Comparison of ENCODE assay signal across 8 mouse cellular contexts in genomic region chr5:136929073-136929472, GRCm38 (mm10). TPM values are rescaled to one million over a fixed set of nuclear protein-coding genes. Genes with fewer than 3 reads are reported as not detected.
A peak's percentile ranks its signal among the peaks of the same experiment; 100 is the strongest.
DNase-seq lines count a peak whose midpoint lies in the region; ATAC-seq lines count a peak whose summit lies in the region.

No protein-coding gene starts in this region.

- ATAC-seq in activated CD4-positive, CD25-positive, alpha-beta regulatory T cell, adult 4 months, result peak; percentile 61
- ATAC-seq in common myeloid progenitor, adult 5-6 weeks (replicated peaks; ENCODE audit: low read depth, poor library complexity, severe bottlenecking), result peak; percentile 95
- peak; percentile 90 for ATAC-seq in megakaryocyte, adult 5-6 weeks (ENCODE audit: poor library complexity, severe bottlenecking)

- DNase-seq in gastrocnemius, postnatal 10 days, result peak; percentile 87
- peak; percentile 88 for DNase-seq in hindlimb bud, embryonic 11.5 days (ENCODE audit: extremely low spot score, low read depth, low spot score)
- DNase-seq in left cerebral cortex, adult 18-20 months (ENCODE audit: low spot score in 2 of 2), result peak; percentile 81 to 89
- peak; percentile 86 to 91 for DNase-seq in right cerebral cortex, postnatal 10 days (ENCODE audit: low spot score in 2 of 2)
- peak; percentile 41 for DNase-seq in urinary bladder, postnatal 10 days (ENCODE audit: low spot score)

RNA-seq across cellular contexts. Expression of gene Ift22, which starts 21.1 kb away (rescaled TPM):
- 1 to 10 TPM; 7.4 to 9.7 TPM for polyA plus RNA-seq in activated CD4-positive, CD25-positive, alpha-beta regulatory T cell, adult 4 months (2017; shearing (Covaris generic))
- 3.8 and 15.0 TPM in 2 replicates for total RNA-seq in common myeloid progenitor, adult 5-6 weeks (2017)
- total RNA-seq in gastrocnemius, postnatal 10 days (2021), result 1 to 10 TPM; 7.3 to 8.3 TPM
- total RNA-seq in left cerebral cortex, adult 18-20 months (2021), result 10 to 100 TPM; 97.1 to 99.0 TPM
- 9.4 and 12.7 TPM in 2 replicates for total RNA-seq in megakaryocyte, adult 5-6 weeks (2015)
- 2.0 and 3.7 TPM in 2 replicates for total RNA-seq in megakaryocyte, adult 5-6 weeks (2017)

RNA-seq across cellular contexts. Expression of gene Fis1, which starts 24.0 kb away (rescaled TPM):
- 100 to 1,000 TPM; 446 to 499 TPM for polyA plus RNA-seq in activated CD4-positive, CD25-positive, alpha-beta regulatory T cell, adult 4 months (2017; shearing (Covaris generic))
- total RNA-seq in common myeloid progenitor, adult 5-6 weeks (2017), result 101 and 120 TPM in 2 replicates
- 100 to 1,000 TPM; 151 to 154 TPM for total RNA-seq in gastrocnemius, postnatal 10 days (2021)
- total RNA-seq in left cerebral cortex, adult 18-20 months (2021), result 100 to 1,000 TPM; 281 to 287 TPM
- 288 and 310 TPM in 2 replicates for total RNA-seq in megakaryocyte, adult 5-6 weeks (2015)
- total RNA-seq in megakaryocyte, adult 5-6 weeks (2017), result 117 and 147 TPM in 2 replicates

RNA-seq across cellular contexts. Expression of gene Cldn15, which starts 37.3 kb away (rescaled TPM):
- not detected for polyA plus RNA-seq in activated CD4-positive, CD25-positive, alpha-beta regulatory T cell, adult 4 months (2017; shearing (Covaris generic))
- 1.3 and 1.8 TPM in 2 replicates for total RNA-seq in common myeloid progenitor, adult 5-6 weeks (2017)
- 1 to 10 TPM; 2.5 to 2.6 TPM for total RNA-seq in gastrocnemius, postnatal 10 days (2021)
- total RNA-seq in left cerebral cortex, adult 18-20 months (2021), result not detected
- total RNA-seq in megakaryocyte, adult 5-6 weeks (2015), result 13.3 and 15.8 TPM in 2 replicates
- 7.1 and 15.9 TPM in 2 replicates for total RNA-seq in megakaryocyte, adult 5-6 weeks (2017)

RNA-seq across cellular contexts. Expression of gene Col26a1, which starts 46.1 kb away (rescaled TPM):
- polyA plus RNA-seq in activated CD4-positive, CD25-positive, alpha-beta regulatory T cell, adult 4 months (2017; shearing (Covaris generic)), result not detected
- not detected in 2 replicates for total RNA-seq in common myeloid progenitor, adult 5-6 weeks (2017)
- total RNA-seq in gastrocnemius, postnatal 10 days (2021), result 10 to 100 TPM; 24.4 to 28.0 TPM
- 1 to 10 TPM; 7.3 to 8.8 TPM for total RNA-seq in left cerebral cortex, adult 18-20 months (2021)
- not detected in 2 replicates for total RNA-seq in megakaryocyte, adult 5-6 weeks (2015)
- total RNA-seq in megakaryocyte, adult 5-6 weeks (2017), result not detected in 2 replicates

RNA-seq across cellular contexts. Expression of gene Plod3, which starts 57.7 kb away (rescaled TPM):
- polyA plus RNA-seq in activated CD4-positive, CD25-positive, alpha-beta regulatory T cell, adult 4 months (2017; shearing (Covaris generic)), result 1 to 10 TPM; 2.6 to 6.0 TPM
- 35.1 and 57.3 TPM in 2 replicates for total RNA-seq in common myeloid progenitor, adult 5-6 weeks (2017)
- total RNA-seq in gastrocnemius, postnatal 10 days (2021), result 10 to 100 TPM; 21.3 to 33.5 TPM
- total RNA-seq in left cerebral cortex, adult 18-20 months (2021), result 10 to 100 TPM; 32.2 to 32.8 TPM
- 73.2 and 74.8 TPM in 2 replicates for total RNA-seq in megakaryocyte, adult 5-6 weeks (2015)
- 159 and 176 TPM in 2 replicates for total RNA-seq in megakaryocyte, adult 5-6 weeks (2017)

Comparison
In these comparisons a context has a peak if more than half of its experiments do, and no peak if none do; other contexts are left out.
1. Peak in every context shown above with its lines: DNase-seq and ATAC-seq.